Mouse (Mus musculus) gastrocnemius, postnatal 4 days (tissue): Measurements from ENCODE around the gene Insrr. TPM values are rescaled to one million over a fixed set of nuclear protein-coding genes. Genes with fewer than 3 reads are reported as not detected.
"Not testable (repeated sequence)": the region's sequence is repeated elsewhere in the genome, so short reads cannot be mapped to it uniquely, and the experiment has no call there.

Source experiments
- DNase-seq, 2 experiments: peaks; one replicate each; pipeline ENCODE4 v3.0.0; 2021 to 2022; ENCODE audit warnings: low spot score in 2 of 2, mixed read lengths in 2 of 2
- total RNA-seq, 2 experiments: library from RNA; stranded (reverse); gene quantifications; 2 replicates each; pipeline ENCODE4 v1.2.3; 2021

Gene Insrr
- total RNA-seq, 2 experiments from 2014 or later: 0.15 to 0.18 TPM

DNA sequence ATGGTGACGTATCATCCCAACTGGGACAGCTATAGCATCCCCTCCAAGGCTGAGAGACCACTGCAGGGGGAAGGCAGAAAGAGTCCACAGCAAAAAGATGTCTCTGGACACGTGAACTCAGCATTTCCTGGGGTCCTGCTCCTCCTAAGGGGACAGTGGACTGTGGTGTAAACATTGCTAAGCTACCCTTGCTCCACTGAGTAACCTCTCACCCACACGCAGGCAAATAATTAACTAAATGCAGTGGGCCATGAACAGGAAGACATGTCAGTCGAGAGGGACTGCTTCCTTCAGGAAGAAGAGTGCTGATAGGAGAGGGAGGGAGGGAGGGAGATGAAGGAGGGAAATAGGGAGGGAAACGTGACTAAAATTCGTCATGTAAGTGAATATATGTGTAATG, 25.7 kb upstream of the Insrr start:
- DNase-seq: no peak

GRCm38 (mm10) chr3:87778283-87778682, 18.5 kb upstream of the Insrr start:
- DNase-seq: no peak

DNA sequence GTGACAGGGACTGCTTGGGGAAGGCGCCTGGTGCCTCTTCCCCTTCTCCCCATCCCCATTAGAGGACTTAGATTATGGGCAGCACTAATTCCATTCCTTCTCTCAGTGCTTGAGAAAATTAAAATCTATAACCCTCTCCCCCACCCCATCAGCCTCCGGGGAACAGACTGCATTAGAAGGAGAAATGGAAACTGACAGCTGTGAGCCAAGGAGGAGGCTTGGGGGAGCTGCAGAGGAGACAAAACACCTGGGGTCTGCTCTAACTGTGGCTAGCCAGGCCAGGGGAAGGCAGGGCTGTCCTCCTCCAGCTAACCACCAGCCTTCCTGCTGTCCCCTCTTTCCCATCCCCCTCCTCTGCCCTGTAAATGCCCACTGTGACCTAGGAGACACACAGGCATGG, 17.7 kb upstream of the Insrr start:
- DNase-seq: no peak

DNA sequence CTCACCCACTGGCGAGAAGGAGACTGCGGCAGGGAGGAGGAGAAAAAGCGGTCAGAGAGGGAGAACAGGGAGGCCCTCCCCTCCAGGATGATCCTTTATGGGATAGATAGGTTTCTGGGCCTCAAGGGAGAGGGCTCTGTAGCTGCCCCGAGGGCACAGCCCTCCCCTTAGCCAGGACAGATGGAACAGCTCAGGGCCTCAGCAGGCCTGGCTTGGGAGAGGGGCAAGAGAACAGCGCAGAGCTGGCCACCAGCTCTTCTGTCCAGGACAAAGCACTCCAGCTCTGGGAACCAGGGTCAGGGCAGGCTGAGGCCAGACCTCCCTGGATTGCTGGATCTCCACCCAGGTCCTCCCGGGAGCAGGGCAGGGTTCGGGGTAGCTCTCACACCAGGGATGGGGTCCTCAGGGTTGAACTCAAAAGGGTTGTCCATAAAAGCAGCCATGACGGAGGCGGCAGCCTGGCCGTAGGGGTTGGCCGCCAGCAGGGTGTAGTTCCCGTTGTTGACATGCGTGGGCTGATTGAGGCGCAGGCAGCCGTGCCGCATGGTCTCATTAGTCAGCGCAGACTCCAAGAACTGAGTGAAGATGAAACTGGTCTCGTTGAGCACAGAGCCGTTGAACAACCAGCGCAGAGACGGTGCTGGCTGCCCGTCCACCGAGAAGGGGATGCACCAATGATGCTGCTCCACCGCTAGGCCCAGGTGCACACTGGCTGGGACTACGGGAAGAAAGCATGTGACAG, 13.3 kb upstream of the Insrr start:
- DNase-seq: no peak

DNA sequence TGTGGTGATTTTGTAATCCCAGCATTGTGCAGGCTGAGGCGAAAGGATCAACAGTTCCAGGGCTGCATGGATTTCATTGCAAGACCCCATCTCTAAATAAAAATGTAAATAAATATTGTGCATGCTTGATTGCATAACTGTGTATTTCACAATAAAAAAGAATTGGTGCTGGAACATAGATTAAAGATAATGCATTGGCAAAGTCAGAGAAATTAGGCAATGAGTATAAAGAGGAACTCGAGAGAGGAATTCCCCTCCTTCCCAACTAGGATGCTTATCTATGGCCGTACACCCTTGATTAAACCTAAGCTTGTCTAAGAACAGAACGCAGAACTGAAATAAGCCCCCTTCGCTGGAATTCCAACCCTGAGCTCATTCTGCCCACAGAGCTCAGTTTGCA, 11.6 kb upstream of the Insrr start:
- DNase-seq: no peak

GRCm38 (mm10) chr3:87785626-87786214, 11.0 kb upstream of the Insrr start:
- DNase-seq: no peak

DNA sequence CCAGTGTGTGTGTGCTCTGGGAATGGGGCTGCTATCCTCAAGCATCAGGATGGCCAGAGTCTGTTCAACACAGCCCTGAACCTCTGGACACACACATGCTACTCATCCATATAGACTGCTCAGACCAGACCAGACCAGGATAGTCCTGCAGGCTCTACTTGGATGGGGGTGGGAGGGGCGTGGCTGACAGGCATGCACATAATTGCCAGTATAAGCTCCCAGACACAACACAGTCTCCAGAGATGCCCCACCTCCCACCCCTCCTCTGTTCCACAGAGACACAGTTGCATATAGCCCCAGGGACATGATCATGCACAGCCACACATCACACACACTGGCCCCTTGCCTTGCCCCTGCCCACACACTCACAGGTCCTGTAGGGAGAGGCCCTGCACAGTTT, 7.5 kb upstream of the Insrr start:
- DNase-seq: no peak

- DNase-seq: no peak
Measured at GRCm38 (mm10) chr3:87789768-87790167, 7.0 kb upstream of the Insrr start.

DNA sequence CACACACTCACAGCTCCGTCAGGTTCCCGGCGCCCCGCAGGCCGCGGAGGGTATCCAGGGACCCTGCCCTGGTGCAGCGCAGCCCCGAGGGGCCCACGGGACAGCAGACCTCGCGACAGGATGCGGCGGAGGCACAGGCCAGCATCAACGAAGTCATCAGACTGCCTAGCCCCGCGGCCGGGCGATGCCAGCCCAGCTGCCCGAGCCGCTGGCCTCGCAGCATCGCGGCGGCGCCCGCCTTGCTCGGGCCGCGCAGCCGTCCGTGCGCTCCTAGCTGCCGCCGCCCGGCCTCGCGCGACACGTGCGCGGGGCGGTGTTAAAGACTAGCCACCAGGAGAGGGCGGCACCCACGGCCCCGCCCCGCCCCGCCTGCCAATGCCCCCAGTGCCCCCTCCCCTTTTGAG, 1.8 kb upstream of the Insrr start, which contains the start of gene Ntrk1:
Gene Ntrk1, minus strand, starts transcription at position 241 of the 404 bp plus-strand sequence.
- DNase-seq: no peak

GRCm38 (mm10) chr3:87795336-87796277, 1.1 kb upstream of the Insrr start:
- DNase-seq: peak; percentile 60 to 72

- no peak for DNase-seq
Measured at GRCm38 (mm10) chr3:87801681-87802080, 4.9 kb downstream of the Insrr start.

- no peak for DNase-seq
Measured at GRCm38 (mm10) chr3:87804038-87804677, 7.4 kb downstream of the Insrr start.

- no peak for DNase-seq
Measured at GRCm38 (mm10) chr3:87809322-87809962, 12.7 kb downstream of the Insrr start.

DNA sequence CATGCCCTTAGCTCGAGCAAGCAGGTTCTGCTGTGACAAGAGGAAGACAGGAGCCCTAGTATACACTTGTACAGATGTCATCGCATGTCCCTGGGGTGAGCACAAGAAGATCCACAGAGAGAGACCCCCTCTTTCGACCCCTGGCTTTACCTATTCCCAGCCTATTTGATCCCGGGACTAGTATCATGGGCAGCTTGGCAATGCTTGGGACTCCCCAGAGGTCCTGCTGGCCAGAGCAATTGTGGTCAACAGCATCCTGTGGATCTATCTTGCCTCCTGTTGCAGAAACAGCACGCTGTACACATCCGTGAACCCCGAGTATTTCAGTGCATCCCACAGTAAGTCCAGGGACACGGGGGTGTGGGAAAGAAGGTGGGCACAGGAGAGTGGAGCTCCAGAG, 14.5 kb downstream of the Insrr start:
- DNase-seq: no peak

GRCm38 (mm10) chr3:87812413-87812812, 15.7 kb downstream of the Insrr start:
- DNase-seq: no peak

GRCm38 (mm10) chr3:87812873-87813272, 16.1 kb downstream of the Insrr start:
- DNase-seq: no peak

DNA sequence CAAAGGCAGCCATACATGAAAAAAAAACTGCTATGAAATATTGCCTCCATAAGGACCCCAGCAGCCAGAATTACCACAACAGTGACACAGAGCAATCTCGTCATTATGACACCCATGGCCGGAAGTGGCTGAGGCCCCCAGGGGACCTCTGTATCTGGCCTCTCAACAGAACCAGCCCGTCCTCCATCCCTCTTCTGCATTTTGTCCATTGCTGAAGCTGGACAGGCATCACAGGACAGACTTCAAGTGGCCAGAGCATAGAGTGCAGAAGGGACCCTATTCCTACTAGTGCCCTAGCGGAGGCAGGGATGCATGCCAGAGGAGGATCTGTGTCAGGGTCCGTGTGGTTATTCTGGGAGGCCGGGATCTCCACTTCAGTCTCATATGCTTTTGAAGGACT, 19.4 kb downstream of the Insrr start:
- DNase-seq: no peak

DNA sequence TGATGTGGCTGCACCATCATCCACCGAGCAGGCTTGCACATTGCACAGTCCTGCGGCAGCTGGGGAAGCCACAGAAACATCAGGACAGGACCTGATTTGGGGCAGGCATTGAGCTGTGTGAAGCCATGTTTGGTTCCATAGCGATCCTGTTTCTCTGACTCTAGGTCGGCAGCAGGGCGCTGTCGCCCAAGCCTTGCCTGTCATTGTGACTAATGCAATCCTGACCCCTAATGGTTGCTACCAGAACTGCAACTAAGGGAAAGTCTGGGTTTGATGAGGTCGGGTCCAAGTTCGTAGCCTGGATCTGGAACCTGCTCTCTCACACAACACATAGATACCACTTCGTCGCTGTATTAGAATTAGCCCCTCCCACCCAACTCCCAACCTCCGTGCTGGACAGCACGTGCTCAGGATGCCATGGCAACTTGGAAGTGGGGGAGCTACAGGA, 19.9 kb downstream of the Insrr start:
- DNase-seq: peak; percentile 53 to 68

DNA sequence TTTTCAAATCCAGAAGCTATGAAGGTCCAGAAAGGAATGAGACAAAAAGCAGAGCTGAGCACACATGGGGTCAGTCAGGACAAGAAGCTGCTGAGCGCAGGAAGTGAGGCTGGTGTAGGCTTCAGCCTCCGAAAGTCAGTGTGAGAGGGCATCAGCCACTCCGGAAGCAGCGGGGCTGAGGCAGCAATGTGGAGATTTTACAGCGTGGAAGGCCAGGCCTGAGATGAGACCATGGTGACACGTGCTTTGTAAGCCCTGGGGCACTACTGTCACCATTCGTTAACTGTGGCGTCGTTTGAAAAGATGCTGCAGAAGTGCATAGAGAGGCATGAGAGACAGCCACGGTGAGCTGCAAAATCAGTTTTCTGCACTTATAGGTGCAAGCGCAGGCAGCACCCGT, 21.5 kb downstream of the Insrr start:
- no peak for DNase-seq

DNA sequence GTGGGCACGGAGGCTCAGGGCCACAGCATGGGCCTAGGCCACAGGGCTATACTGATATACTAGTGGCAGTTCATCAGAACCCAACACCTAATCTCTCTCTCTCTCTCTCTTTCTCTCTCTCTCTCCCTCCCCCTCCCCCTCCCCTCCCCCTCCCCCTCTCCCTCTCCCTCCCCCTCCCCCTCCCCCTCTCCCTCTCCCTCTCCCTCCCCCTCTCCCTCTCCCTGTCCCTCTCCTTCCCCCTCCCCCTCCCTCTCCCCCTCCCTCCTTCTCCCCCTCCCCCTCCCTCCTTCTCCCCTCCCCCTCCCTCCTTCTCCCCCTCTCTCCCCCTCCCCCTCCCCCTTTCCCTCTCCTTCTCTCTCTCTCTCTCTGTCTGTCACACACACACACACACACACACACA, 27.5 kb downstream of the Insrr start, which contains the start of gene Pear1:
Gene Pear1, minus strand, starts transcription at position 101 of the 400 bp plus-strand sequence.
- not testable (repeated sequence) for DNase-seq

DNA sequence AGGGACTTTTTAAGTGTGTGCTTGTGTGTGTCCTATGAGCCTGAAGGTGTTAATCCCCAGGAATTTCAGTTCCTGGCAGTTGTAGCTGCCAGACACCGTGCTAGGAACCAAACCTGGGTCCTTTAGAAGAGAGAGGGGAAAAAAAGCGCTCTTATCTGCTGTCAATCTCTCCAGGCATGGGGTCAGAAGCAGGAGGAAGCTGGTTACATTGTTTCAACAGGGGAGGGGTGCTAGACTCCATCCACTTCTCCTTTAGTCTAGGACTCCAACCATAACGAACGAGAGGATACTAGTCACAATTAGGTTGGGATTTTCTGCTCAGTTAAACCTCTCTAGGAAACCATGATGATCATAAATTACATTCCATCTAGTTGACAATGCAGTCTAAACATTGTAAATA, 31.7 kb downstream of the Insrr start:
- no peak for DNase-seq
